ENCODE assay signal across 23 mouse cellular contexts in genomic region chr3:109478297-109478696, GRCm38 (mm10).
"Had no signal": no experiment of that assay in that cellular context is flagged by ENCODE, and none has a peak within 500 bp of the region (broad histone marks: within the 10 kb centered on the region; RNA-seq: fewer than 3 reads in every experiment).

No protein-coding gene starts in this region.

- H3K4me1 ChIP-seq: limb, embryonic 12.5 days; limb, embryonic 15.5 days; liver, embryonic 12.5 days; liver, embryonic 15.5 days; stomach, embryonic 15.5 days had no signal

- H3K9me3 ChIP-seq: kidney, embryonic 15.5 days; limb, embryonic 12.5 days; limb, embryonic 15.5 days; liver, embryonic 12.5 days; liver, embryonic 15.5 days; megakaryocyte, embryonic 14.5 days; stomach, embryonic 15.5 days had no signal

- H3K27me3 ChIP-seq: kidney, embryonic 15.5 days; limb, embryonic 12.5 days; limb, embryonic 15.5 days; liver, embryonic 12.5 days; liver, embryonic 15.5 days; megakaryocyte, embryonic 14.5 days; stomach, embryonic 15.5 days had no signal

- H3K4me2 ChIP-seq: kidney, embryonic 15.5 days; limb, embryonic 12.5 days; limb, embryonic 15.5 days; liver, embryonic 12.5 days; liver, embryonic 15.5 days; lung, embryonic 14.5 days; midbrain, embryonic 11.5 days; stomach, embryonic 15.5 days had no signal

- H3K4me3 ChIP-seq: kidney, embryonic 15.5 days; left cerebral cortex, adult 2 months; limb, embryonic 12.5 days; limb, embryonic 15.5 days; liver, embryonic 12.5 days; liver, embryonic 15.5 days; megakaryocyte, embryonic 14.5 days; stomach, embryonic 15.5 days had no signal

- H3K36me3 ChIP-seq: kidney, embryonic 15.5 days; limb, embryonic 12.5 days; limb, embryonic 15.5 days; liver, embryonic 12.5 days; liver, embryonic 15.5 days; stomach, embryonic 15.5 days had no signal

- H3K27ac ChIP-seq: kidney, embryonic 15.5 days; left cerebral cortex, adult 2 months; limb, embryonic 12.5 days; limb, embryonic 15.5 days; liver, embryonic 12.5 days; stomach, embryonic 15.5 days had no signal

- DNase-seq: kidney, adult 18-20 months; kidney, postnatal 10 days; kidney, postnatal 36 days; layer of hippocampus, postnatal 36 days; left cerebral cortex, postnatal 4 days; lung, embryonic 14.5 days; lung, postnatal 10 days; lung, postnatal 36 days; midbrain, embryonic 14.5 days; right cerebral cortex, adult 18-20 months; right cerebral cortex, postnatal 14 days; spleen, adult 18-20 months; thymus, postnatal 25 days had no signal

- H3K9ac ChIP-seq: kidney, embryonic 15.5 days; limb, embryonic 12.5 days; limb, embryonic 15.5 days; liver, embryonic 12.5 days; liver, embryonic 15.5 days; lung, embryonic 14.5 days; stomach, embryonic 15.5 days had no signal

- ATAC-seq: intestine, embryonic 16.5 days; liver, embryonic 12.5 days had no signal
